Mouse (Mus musculus): Measurements from ENCODE around the gene Sema3g. TPM values are rescaled to one million over a fixed set of nuclear protein-coding genes. Genes with fewer than 3 reads are reported as not detected.

Sema3g gene
- polyA plus RNA-seq, 1 experiment: not detected

DNA sequence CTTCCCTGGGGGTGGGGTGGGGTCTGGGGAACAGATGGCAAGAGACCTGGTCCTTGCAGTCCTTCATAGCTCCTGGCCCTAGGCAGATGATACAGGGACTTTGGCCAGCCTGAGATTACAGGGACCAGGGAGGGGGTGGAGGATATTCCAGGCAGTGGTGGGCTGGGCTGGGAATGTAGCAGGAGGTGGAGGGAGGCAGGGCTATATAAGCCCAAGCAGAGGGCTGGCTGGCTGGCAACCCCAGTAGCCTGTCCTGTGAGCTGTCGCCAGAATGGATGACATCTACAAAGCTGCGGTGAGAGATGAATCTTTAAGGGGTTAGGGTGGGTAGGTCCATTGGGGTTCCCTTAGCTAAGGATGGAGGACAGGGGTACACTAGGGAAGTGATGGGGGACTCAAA, 9.6 kb upstream of the Sema3g start, which contains the start of gene Tnnc1:
Gene Tnnc1 (plus strand): TSS at position 229 of the 400 bp plus-strand sequence.
- TF ChIP-seq GATA1 (IDR thresholded peaks at IDR 0.05; ENCODE audit: low read length): no peak

DNA sequence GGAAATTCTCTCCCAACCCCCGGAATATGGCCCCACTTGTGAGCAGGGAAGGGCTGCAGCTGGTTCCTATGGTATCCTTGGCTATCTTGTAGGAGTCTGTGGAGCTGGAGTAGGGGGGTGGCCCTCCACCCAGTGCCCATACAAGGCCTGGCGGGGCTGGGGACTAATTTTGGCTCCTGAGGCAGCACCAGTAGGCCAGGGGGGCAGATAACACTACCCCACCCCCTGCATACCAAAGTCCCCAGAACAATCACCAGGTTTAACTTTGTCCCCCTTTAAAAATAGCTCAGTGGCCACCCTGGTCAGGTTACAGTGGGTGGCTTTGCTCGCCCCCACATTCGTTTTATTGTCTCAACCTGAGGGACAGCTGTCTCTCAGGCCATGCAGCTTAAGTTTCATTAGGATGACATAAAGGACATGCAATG, 8.5 kb upstream of the Sema3g start:
- TF ChIP-seq GATA1 (IDR thresholded peaks at IDR 0.05; ENCODE audit: low read length): no peak

DNA sequence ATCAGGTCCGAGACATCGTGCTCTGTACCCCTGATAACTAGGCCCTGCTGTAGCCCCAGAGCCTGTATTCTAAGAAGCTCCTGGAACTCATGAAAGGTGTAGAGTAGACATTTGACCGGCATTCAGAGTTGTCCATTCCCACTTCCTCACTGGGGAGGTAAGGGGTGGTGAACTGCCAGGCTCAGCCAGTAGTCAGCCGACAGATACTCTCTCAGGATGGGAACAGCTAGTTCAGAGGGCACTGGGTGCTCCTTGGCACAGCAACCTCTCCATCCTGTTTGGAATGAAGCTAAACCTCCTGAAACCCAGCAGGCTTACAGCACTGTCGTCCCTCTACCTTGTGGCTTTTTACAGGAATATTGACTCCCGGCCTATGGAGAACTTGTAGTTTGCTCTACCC, 5.8 kb upstream of the Sema3g start:
- TF ChIP-seq GATA1 (IDR thresholded peaks at IDR 0.05; ENCODE audit: low read length): no peak

DNA sequence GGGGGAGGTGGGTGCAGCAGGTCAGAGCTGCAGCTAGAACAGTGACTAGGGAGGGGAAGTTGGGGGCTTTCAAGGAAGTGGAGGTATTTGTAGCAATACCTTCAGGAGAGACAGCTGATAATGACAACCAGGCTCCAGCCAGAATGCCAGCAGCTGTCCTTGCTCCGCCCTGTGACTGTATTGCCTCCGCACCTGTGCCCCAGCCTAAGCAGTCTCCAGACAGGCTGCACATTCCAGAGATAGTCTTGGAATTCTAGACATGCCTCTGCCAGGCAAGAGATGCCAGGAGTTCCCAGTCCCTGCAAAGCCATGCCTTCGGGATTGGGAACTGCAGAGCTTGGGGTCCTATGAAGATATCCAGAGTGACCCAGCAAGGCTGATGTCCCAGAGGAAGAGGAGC, 5.2 kb upstream of the Sema3g start:
- no peak for TF ChIP-seq GATA1 (IDR thresholded peaks at IDR 0.05; ENCODE audit: low read length)

DNA sequence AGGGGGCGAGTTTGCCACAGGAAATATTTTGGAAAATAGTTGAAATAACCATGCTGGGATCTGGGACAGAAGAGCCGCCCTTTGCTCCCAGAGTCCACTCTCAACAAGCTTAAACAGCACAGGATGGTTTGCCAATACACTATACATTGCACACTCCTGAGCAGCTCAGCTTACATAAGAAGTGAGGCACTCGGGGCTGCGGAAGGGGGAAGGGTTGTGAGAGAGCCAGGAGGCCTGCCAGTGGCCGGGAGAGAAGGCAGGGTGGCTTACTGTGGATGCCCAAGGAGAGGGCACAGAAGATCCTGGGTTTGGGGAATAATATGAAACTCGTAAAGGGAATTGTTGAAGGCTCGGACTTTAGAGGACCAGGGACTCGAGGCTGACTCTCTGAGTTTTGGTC, 3.8 kb upstream of the Sema3g start:
- TF ChIP-seq GATA1 (IDR thresholded peaks at IDR 0.05; ENCODE audit: low read length): no peak

DNA sequence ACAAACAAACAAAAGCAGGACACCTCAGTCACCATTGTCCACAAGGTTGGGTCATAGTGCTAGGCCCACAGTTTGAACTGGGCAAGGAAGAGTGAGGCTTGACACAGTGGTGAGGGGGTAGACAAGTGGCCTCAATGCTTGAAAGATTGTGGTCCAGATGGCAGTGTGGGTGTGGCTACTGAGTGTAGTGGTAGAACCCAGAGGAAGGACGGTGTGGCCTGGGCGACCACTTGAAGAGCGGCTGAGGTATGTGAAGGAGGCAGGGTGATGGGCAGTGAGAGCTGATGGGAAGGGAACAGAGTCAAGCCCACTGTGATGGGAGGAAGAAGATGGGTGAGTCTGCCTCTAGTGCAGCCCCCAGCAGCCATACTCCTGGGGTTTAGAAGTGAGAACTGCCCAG, 3.0 kb upstream of the Sema3g start:
- no peak for TF ChIP-seq GATA1 (IDR thresholded peaks at IDR 0.05; ENCODE audit: low read length)

DNA sequence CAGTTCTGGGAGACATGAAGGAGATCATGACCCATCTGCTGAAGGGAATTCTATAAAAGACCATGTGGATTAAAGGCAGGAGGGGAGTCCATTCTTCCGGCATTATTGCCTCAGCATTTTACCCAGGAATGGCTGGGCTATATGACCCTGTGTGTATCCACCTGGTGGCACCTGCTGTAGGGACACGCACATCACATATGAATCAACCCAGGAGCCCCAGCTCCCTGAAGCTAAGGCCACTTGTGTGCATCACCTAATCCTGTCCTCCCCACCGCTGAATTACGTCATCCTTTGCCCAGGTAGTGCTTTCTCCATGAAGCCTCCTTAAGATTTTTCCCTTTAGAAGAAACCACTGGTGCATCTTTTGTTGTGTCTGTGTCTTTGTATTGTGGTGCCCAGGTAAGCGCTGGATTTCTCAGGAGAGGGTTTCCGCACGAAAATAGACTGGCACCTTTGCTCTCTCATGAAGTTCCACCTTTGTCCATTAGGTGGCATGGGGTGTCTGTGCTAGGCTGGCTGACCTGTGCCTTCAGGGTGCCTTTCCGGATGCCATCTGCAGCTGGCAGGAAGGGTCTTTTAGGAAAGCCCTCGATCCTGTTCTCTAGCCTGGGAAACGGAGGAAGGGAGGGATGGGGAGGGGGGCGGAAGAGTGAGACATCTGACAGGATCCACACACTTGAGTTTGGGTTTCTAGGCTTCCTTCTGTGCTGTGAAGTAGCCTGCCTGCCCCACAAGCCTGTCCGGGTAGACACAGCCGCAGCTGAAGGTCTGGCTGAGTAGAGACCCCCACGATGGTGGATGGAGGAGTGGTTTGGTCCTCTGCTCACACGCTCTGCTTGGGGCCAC, 2.3 kb upstream of the Sema3g start:
- no peak for TF ChIP-seq GATA1 (IDR thresholded peaks at IDR 0.05; ENCODE audit: low read length)

DNA sequence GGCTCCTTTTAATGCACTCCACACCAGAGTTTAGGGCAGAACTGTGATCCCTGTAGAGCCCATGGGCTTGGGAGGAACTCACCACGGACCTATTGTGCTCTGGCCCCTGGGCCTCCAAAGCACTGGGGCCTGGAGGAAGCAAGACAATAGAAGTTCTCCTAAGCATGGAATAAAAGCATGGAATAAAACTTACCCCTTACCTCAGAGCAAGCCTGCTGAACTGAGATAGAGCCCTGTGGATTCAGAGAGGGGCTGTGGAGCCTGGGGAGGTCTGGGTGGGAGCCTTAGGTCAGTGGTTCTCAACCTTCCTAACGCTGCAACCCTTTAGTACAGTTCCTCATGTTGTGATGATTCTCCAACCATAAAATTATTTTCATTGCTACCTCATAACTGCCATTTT, 814 bp upstream of the Sema3g start, which contains the start of gene Nisch:
Gene Nisch (minus strand): TSS at position 101 of the 400 bp plus-strand sequence.
- no peak for TF ChIP-seq GATA1 (IDR thresholded peaks at IDR 0.05; ENCODE audit: low read length)

DNA sequence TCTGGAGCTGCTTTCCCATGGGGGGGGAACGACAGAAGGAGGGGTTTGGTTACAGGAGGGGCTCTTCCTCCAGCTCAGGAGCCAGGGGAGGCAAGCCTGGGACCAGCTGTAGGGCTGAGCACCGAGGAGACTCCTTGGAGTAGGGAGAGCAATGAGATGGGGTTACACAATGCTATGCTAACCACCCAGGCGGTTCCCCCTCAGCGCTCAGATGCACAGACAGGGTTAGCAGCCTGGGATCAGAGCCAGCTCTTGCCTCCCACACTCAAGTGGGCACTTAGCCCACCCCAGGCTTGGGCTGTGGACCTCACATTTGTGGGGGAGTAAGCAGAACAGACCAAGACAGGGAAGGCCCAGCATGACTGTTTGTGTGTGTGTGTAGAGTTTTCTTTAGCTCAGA, 9.3 kb downstream of the Sema3g start:
- TF ChIP-seq GATA1 (IDR thresholded peaks at IDR 0.05; ENCODE audit: low read length): no peak

DNA sequence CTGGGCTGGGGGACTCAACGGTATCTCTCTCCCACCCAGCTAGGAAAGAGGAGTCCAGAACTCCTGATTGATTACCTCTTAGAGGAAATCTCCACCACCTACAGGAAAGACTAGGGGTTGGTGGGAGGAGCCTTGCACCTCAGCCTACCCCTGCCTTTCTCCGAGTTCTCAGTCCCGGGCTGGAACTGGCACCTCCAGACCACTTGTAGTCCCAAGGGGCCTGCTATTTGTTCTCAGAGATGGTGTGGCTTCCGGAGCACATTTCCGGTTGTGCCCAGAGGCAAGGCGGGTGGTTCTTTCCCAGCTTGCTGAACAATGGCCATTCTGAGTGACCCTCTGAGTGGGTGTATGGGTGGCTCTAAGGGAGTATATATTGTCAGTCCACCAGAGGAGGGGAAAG, 10.6 kb downstream of the Sema3g start:
- no peak for TF ChIP-seq GATA1 (IDR thresholded peaks at IDR 0.05; ENCODE audit: low read length)

DNA sequence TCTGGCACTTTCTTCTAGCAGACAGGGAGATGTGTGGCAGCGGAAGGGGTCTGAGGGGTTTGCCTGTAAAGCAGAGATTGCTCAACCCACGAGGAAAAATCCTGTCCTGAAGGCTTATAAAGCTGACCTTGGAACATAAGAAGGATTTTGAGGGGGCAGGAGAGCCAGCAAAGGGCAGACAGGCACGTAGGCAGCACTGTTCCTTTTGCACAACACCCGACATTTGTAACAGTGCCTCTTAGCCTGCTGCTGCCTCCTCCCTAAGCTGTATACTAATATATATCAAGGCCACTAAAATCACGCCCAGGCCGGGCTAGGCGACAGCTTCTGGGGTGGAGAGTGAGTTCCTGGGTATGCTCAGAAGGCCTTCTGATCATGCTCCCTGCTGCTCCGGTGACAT, 12.8 kb downstream of the Sema3g start:
- no peak for TF ChIP-seq GATA1 (IDR thresholded peaks at IDR 0.05; ENCODE audit: low read length)

DNA sequence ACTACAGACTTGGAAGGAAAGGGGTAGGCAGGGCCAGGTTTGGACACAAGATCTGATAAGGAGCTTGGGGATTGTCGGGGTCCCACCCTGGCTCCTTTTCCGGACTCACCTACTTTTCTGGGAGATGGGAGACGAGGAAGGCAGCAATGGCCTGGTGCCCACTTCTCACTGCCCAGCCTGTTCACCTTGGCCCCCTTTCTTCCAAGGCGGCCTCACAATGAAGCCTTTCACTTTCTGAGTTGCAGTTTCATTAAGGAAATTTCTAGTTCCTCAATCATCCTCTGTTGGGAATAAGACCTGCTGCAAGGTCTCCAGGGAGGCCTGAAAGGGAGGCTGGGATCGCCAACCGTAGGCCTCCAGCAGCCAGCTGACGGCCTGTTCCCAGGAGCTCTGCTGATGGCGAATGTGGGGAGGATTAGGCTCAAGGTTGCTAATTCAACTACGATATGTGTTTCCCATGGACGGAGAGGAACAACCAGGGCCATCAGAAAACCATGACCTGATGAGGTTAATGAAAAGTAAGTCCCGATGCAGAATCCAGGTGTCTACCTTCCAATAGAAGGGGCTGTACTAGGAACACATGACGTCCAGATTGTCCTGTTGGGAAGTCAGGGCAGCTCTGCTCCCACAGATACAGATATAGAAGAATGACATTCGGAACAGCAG, 14.9 kb downstream of the Sema3g start:
- TF ChIP-seq GATA1 (IDR thresholded peaks at IDR 0.05; ENCODE audit: low read length): no peak

DNA sequence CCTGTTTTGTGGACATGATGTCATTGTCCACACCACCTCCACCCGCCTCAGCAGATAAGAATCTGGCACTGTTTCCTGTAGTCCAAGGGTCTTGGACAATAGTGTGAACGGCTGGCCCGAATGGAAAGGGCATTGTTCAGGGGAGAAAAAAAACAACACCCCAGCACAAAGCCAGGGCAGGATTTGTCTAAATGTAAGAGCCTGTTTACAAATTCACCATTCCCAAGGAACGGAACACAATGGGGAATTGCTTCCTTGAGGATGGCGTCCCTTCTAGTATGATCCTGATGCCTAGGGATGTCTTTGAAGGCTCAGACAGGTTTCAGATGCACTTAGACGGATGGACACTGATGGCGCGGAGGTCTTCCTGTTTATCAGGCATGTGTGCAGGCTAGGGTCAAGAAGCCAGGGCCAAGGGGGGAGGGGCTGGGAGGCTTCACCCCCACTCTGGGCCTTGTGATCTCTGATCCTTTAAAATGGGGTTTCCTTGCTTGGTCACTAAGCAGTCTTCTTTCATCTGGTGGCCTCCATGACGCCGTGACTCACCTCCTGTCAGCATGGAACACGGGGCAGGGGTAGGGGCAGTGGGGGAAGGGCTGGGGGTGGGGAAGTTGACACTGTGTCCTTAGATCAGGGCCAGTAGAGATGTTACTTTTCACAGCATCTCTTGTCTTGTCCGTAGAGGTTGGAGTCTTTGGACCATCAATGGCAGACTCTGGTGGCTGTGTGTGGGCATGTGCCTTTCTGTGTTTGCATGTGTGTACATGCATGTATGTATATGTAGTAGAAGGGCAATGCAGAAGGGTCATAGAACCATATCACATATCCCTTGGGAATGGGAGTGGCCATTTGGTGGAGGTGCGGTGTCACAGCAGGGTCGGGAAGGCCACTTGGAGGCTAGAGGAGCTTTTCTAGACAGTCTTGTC, 15.7 kb downstream of the Sema3g start:
- TF ChIP-seq GATA1 (IDR thresholded peaks at IDR 0.05; ENCODE audit: low read length): no peak

DNA sequence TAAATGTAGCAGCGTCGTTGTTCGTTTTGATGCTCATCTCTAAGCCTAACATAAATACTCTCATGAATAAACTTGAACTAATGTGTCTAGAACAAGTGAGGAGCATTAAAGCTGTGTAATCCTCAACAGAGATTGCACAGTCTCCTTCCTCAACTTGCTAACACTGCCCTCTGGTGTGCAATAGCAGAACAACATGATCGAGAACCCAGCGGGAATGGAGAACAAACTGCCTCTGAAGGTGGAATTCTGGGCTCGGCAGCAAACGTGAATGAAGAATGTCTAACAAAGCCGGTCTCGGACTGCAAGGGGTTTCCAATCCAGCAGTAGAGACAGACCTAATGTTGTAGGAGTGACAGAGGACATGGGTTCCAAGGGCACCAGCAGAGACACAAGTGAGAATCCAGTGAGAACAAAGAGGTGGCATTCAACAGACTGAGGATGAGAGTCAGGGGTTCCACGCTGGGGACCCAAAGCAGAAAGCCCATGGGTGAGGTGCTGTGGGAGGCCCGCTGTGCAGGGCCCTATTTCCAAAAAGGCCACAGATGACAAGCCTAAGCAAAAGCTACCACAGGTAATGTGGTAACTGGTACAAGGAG, 16.4 kb downstream of the Sema3g start:
- TF ChIP-seq GATA1 (IDR thresholded peaks at IDR 0.05; ENCODE audit: low read length): no peak

All from G1E-ER4 (cell line).